ENCODE assay signal across 11 mouse cellular contexts in genomic region chr11:69321580-69321979, GRCm38 (mm10). TPM values are rescaled to one million over a fixed set of nuclear protein-coding genes. Genes with fewer than 3 reads are reported as not detected.
DNase-seq lines count a peak whose midpoint lies in the region; ATAC-seq lines count a peak whose summit lies in the region.
"Had no signal": no experiment of that assay in that cellular context is flagged by ENCODE, and none has a peak within 500 bp of the region (broad histone marks: within the 10 kb centered on the region; RNA-seq: fewer than 3 reads in every experiment).

No protein-coding gene starts in this region.

- H3K9ac ChIP-seq in intestine, embryonic 14.5 days (ENCODE audit: low read length) = no peak overlapping the region
- H3K9ac ChIP-seq in intestine, embryonic 15.5 days = no peak overlapping the region
- H3K9ac ChIP-seq in forebrain, embryonic 11.5 days (ENCODE audit: low read length) = no peak overlapping the region; the same call in 1 of the 2 replicates
- peak overlapping the region; percentile 71; the same call in 1 of the 2 replicates for H3K9ac ChIP-seq in hindbrain, embryonic 14.5 days
- H3K9ac ChIP-seq in midbrain, embryonic 13.5 days (replicated peaks) = peak overlapping the region; percentile 79

- 94% methylated on average over 6 of the region's 6 CpGs for WGBS in intestine, embryonic 14.5 days
- 93% methylated on average over 6 of the region's 6 CpGs for WGBS in intestine, embryonic 15.5 days
- WGBS in forebrain, embryonic 11.5 days = 94% methylated on average over 6 of the region's 6 CpGs
- WGBS in hindbrain, embryonic 14.5 days = 89% methylated on average over 6 of the region's 6 CpGs
- WGBS in midbrain, embryonic 13.5 days = 88% methylated on average over 6 of the region's 6 CpGs

- no peaks in the 10 kb centered on the region for H3K9me3 ChIP-seq in intestine, embryonic 14.5 days (ENCODE audit: control insufficient read depth, low read length)
- H3K9me3 ChIP-seq in intestine, embryonic 15.5 days = no peaks in the 10 kb centered on the region
- H3K9me3 ChIP-seq in forebrain, embryonic 11.5 days (ENCODE audit: control insufficient read depth, low read length) = no peaks in the 10 kb centered on the region
- no peaks in the 10 kb centered on the region for H3K9me3 ChIP-seq in hindbrain, embryonic 14.5 days (ENCODE audit: control insufficient read depth, low read length)
- H3K9me3 ChIP-seq in midbrain, embryonic 13.5 days = no peaks in the 10 kb centered on the region

- no peak overlapping the region for H3K27ac ChIP-seq in intestine, embryonic 14.5 days (ENCODE audit: low read depth)
- H3K27ac ChIP-seq in intestine, embryonic 15.5 days = no peak overlapping the region
- no peak overlapping the region for H3K27ac ChIP-seq in forebrain, embryonic 11.5 days (ENCODE audit: low read depth, low read length)
- H3K27ac ChIP-seq in hindbrain, embryonic 14.5 days = no peak overlapping the region
- no peak overlapping the region for H3K27ac ChIP-seq in midbrain, embryonic 13.5 days
- H3K27ac ChIP-seq: macrophage had no signal

- no peak for DNase-seq in intestine, embryonic 14.5 days (ENCODE audit: low spot score)
- DNase-seq in forebrain, embryonic 11.5 days (ENCODE audit: low spot score) = no peak
- DNase-seq in hindbrain, embryonic 14.5 days (ENCODE audit: low spot score) = no peak
- no peak for DNase-seq in retina, postnatal 1 day
- DNase-seq in embryo, embryonic 10 days (ENCODE audit: low spot score) = no peak
- DNase-seq: gastrocnemius, postnatal 10 days; kidney, adult 18-20 months had no signal

- H3K27me3 ChIP-seq in intestine, embryonic 14.5 days (replicated peaks; ENCODE audit: control insufficient read depth, insufficient read depth, low read length) = peaks cover 2% of the 10 kb centered on the region
- no peaks in the 10 kb centered on the region for H3K27me3 ChIP-seq in intestine, embryonic 15.5 days (replicated peaks)
- H3K27me3 ChIP-seq in forebrain, embryonic 11.5 days (ENCODE audit: control insufficient read depth, insufficient read depth, low read length) = peaks cover 1% of the 10 kb centered on the region; the same call in 1 of the 2 replicates
- no peaks in the 10 kb centered on the region for H3K27me3 ChIP-seq in hindbrain, embryonic 14.5 days (ENCODE audit: control insufficient read depth, insufficient read depth, low read length)
- peaks cover under 1% of the 10 kb centered on the region for H3K27me3 ChIP-seq in midbrain, embryonic 13.5 days

- 0 out of 2 replicates have a peak overlapping the region, but pooled peaks have one; percentile 78 for H3K4me2 ChIP-seq in intestine, embryonic 14.5 days (ENCODE audit: low read length)
- no peak overlapping the region for H3K4me2 ChIP-seq in intestine, embryonic 15.5 days (replicated peaks)
- peak overlapping the region; percentile 87; the same call in 1 of the 2 replicates for H3K4me2 ChIP-seq in forebrain, embryonic 11.5 days (ENCODE audit: low read depth, low read length, severe bottlenecking)
- H3K4me2 ChIP-seq in hindbrain, embryonic 14.5 days (replicated peaks) = peak overlapping the region; percentile 73
- peak overlapping the region; percentile 70; the same call in 1 of the 2 replicates for H3K4me2 ChIP-seq in midbrain, embryonic 13.5 days (replicated peaks)

- peaks cover 21% of the 10 kb centered on the region for H3K4me1 ChIP-seq in intestine, embryonic 14.5 days (replicated peaks; ENCODE audit: control insufficient read depth, insufficient read depth, low read length)
- peaks cover 30% of the 10 kb centered on the region for H3K4me1 ChIP-seq in intestine, embryonic 15.5 days (replicated peaks)
- peaks cover 17% of the 10 kb centered on the region for H3K4me1 ChIP-seq in forebrain, embryonic 11.5 days (replicated peaks; ENCODE audit: control insufficient read depth, insufficient read depth, low read length)
- peaks cover 29% of the 10 kb centered on the region for H3K4me1 ChIP-seq in hindbrain, embryonic 14.5 days (replicated peaks; ENCODE audit: control insufficient read depth, insufficient read depth, low read length)
- peaks cover 47% of the 10 kb centered on the region for H3K4me1 ChIP-seq in midbrain, embryonic 13.5 days (replicated peaks)

- peaks cover 30% of the 10 kb centered on the region for H3K36me3 ChIP-seq in intestine, embryonic 14.5 days (ENCODE audit: control insufficient read depth, insufficient read depth, low read length)
- H3K36me3 ChIP-seq in intestine, embryonic 15.5 days = peaks cover 14% of the 10 kb centered on the region
- H3K36me3 ChIP-seq in forebrain, embryonic 11.5 days (ENCODE audit: control insufficient read depth, insufficient read depth, low read length) = no peaks in the 10 kb centered on the region; the same call in 1 of the 2 replicates
- peaks cover 30% of the 10 kb centered on the region for H3K36me3 ChIP-seq in hindbrain, embryonic 14.5 days (replicated peaks; ENCODE audit: control insufficient read depth, insufficient read depth)
- peaks cover 34% of the 10 kb centered on the region for H3K36me3 ChIP-seq in midbrain, embryonic 13.5 days

- H3K4me3 ChIP-seq in intestine, embryonic 14.5 days (ENCODE audit: low read depth, low read length) = no peak overlapping the region
- no peak overlapping the region for H3K4me3 ChIP-seq in intestine, embryonic 15.5 days (replicated peaks)
- H3K4me3 ChIP-seq in forebrain, embryonic 11.5 days (ENCODE audit: low read depth, low read length) = no peak overlapping the region
- H3K4me3 ChIP-seq in hindbrain, embryonic 14.5 days (replicated peaks; ENCODE audit: low read length) = no peak overlapping the region
- H3K4me3 ChIP-seq in midbrain, embryonic 13.5 days (replicated peaks) = peak overlapping the region; percentile 55; the same call in 1 of the 2 replicates

- no peak for ATAC-seq in intestine, embryonic 14.5 days (replicated peaks; ENCODE audit: low FRiP score, low TSS enrichment, low read depth)
- no peak for ATAC-seq in intestine, embryonic 15.5 days
- ATAC-seq in forebrain, embryonic 11.5 days (replicated peaks; ENCODE audit: low FRiP score) = no peak
- ATAC-seq in hindbrain, embryonic 14.5 days (ENCODE audit: low FRiP score) = no peak
- no peak for ATAC-seq in midbrain, embryonic 13.5 days
- ATAC-seq in erythroid progenitor cell, adult 5-6 weeks (replicated peaks; ENCODE audit: low FRiP score, poor library complexity, severe bottlenecking) = no peak

RNA-seq across cellular contexts. Expression of gene Cntrob, which starts 2.0 kb away (rescaled TPM):
- polyA plus RNA-seq in intestine, embryonic 14.5 days (2014; fragmentation: Nextera tagmentation; extraction: Ambion mirVana) = 15.5 and 17.4 TPM in 2 replicates
- 18.5 and 19.6 TPM in 2 replicates for polyA plus RNA-seq in intestine, embryonic 15.5 days (2015; fragmentation: Nextera tagmentation; extraction: Ambion mirVana)
- polyA plus RNA-seq in forebrain, embryonic 11.5 days (2014; fragmentation: Nextera tagmentation; extraction: Ambion mirVana) = 31.7 and 32.1 TPM in 2 replicates
- polyA plus RNA-seq in hindbrain, embryonic 14.5 days (2014; fragmentation: Nextera tagmentation; extraction: Ambion mirVana) = 11.0 and 12.3 TPM in 2 replicates
- polyA plus RNA-seq in midbrain, embryonic 13.5 days (2015; fragmentation: Nextera tagmentation; extraction: Ambion mirVana) = 29.8 and 30.8 TPM in 2 replicates
- total RNA-seq in erythroid progenitor cell, adult 5-6 weeks (2015; ENCODE audit: low replicate concordance) = 107 and 135 TPM in 2 replicates
- total RNA-seq in erythroid progenitor cell, adult 5-6 weeks (2017; ENCODE audit: low replicate concordance) = 77.5 and 113 TPM in 2 replicates

RNA-seq across cellular contexts. Expression of gene Trappc1, which starts 2.2 kb away (rescaled TPM):
- polyA plus RNA-seq in intestine, embryonic 14.5 days (2014; fragmentation: Nextera tagmentation; extraction: Ambion mirVana) = 155 and 160 TPM in 2 replicates
- 135 and 147 TPM in 2 replicates for polyA plus RNA-seq in intestine, embryonic 15.5 days (2015; fragmentation: Nextera tagmentation; extraction: Ambion mirVana)
- 188 and 196 TPM in 2 replicates for polyA plus RNA-seq in forebrain, embryonic 11.5 days (2014; fragmentation: Nextera tagmentation; extraction: Ambion mirVana)
- 176 and 197 TPM in 2 replicates for polyA plus RNA-seq in hindbrain, embryonic 14.5 days (2014; fragmentation: Nextera tagmentation; extraction: Ambion mirVana)
- 221 and 223 TPM in 2 replicates for polyA plus RNA-seq in midbrain, embryonic 13.5 days (2015; fragmentation: Nextera tagmentation; extraction: Ambion mirVana)
- 101 and 143 TPM in 2 replicates for total RNA-seq in erythroid progenitor cell, adult 5-6 weeks (2015; ENCODE audit: low replicate concordance)
- total RNA-seq in erythroid progenitor cell, adult 5-6 weeks (2017; ENCODE audit: low replicate concordance) = 48.5 and 72.5 TPM in 2 replicates

RNA-seq across cellular contexts. Expression of gene Kcnab3, which starts 4.5 kb away (rescaled TPM):
- 2.8 and 3.2 TPM in 2 replicates for polyA plus RNA-seq in intestine, embryonic 14.5 days (2014; fragmentation: Nextera tagmentation; extraction: Ambion mirVana)
- 2.2 and 2.3 TPM in 2 replicates for polyA plus RNA-seq in intestine, embryonic 15.5 days (2015; fragmentation: Nextera tagmentation; extraction: Ambion mirVana)
- polyA plus RNA-seq in forebrain, embryonic 11.5 days (2014; fragmentation: Nextera tagmentation; extraction: Ambion mirVana) = 3.5 and 3.7 TPM in 2 replicates
- 4.3 and 4.7 TPM in 2 replicates for polyA plus RNA-seq in hindbrain, embryonic 14.5 days (2014; fragmentation: Nextera tagmentation; extraction: Ambion mirVana)
- 3.9 and 4.9 TPM in 2 replicates for polyA plus RNA-seq in midbrain, embryonic 13.5 days (2015; fragmentation: Nextera tagmentation; extraction: Ambion mirVana)
- total RNA-seq in erythroid progenitor cell, adult 5-6 weeks (2015; ENCODE audit: low replicate concordance) = not detected in 2 replicates
- total RNA-seq in erythroid progenitor cell, adult 5-6 weeks (2017; ENCODE audit: low replicate concordance) = not detected in 2 replicates

RNA-seq across cellular contexts. Expression of gene Rnf227, which starts 18.7 kb away (rescaled TPM):
- polyA plus RNA-seq in intestine, embryonic 14.5 days (2014; fragmentation: Nextera tagmentation; extraction: Ambion mirVana) = 13.2 and 14.3 TPM in 2 replicates
- 10.8 and 10.9 TPM in 2 replicates for polyA plus RNA-seq in intestine, embryonic 15.5 days (2015; fragmentation: Nextera tagmentation; extraction: Ambion mirVana)
- polyA plus RNA-seq in forebrain, embryonic 11.5 days (2014; fragmentation: Nextera tagmentation; extraction: Ambion mirVana) = 25.7 and 30.1 TPM in 2 replicates
- polyA plus RNA-seq in hindbrain, embryonic 14.5 days (2014; fragmentation: Nextera tagmentation; extraction: Ambion mirVana) = 224 and 231 TPM in 2 replicates
- 146 and 155 TPM in 2 replicates for polyA plus RNA-seq in midbrain, embryonic 13.5 days (2015; fragmentation: Nextera tagmentation; extraction: Ambion mirVana)
- total RNA-seq in erythroid progenitor cell, adult 5-6 weeks (2015; ENCODE audit: low replicate concordance) = 1.7 and 8.3 TPM in 2 replicates
- total RNA-seq in erythroid progenitor cell, adult 5-6 weeks (2017; ENCODE audit: low replicate concordance) = 3.9 and 6.5 TPM in 2 replicates

RNA-seq across cellular contexts. Expression of gene Chd3, which starts 47.6 kb away (rescaled TPM):
- polyA plus RNA-seq in intestine, embryonic 14.5 days (2014; fragmentation: Nextera tagmentation; extraction: Ambion mirVana) = 52.4 and 62.3 TPM in 2 replicates
- polyA plus RNA-seq in intestine, embryonic 15.5 days (2015; fragmentation: Nextera tagmentation; extraction: Ambion mirVana) = 39.9 and 44.1 TPM in 2 replicates
- 53.0 and 61.4 TPM in 2 replicates for polyA plus RNA-seq in forebrain, embryonic 11.5 days (2014; fragmentation: Nextera tagmentation; extraction: Ambion mirVana)
- polyA plus RNA-seq in hindbrain, embryonic 14.5 days (2014; fragmentation: Nextera tagmentation; extraction: Ambion mirVana) = 67.5 and 76.6 TPM in 2 replicates
- polyA plus RNA-seq in midbrain, embryonic 13.5 days (2015; fragmentation: Nextera tagmentation; extraction: Ambion mirVana) = 83.5 and 91.9 TPM in 2 replicates
- 21.0 and 33.2 TPM in 2 replicates for total RNA-seq in erythroid progenitor cell, adult 5-6 weeks (2015; ENCODE audit: low replicate concordance)
- total RNA-seq in erythroid progenitor cell, adult 5-6 weeks (2017; ENCODE audit: low replicate concordance) = 18.9 and 19.5 TPM in 2 replicates

Comparison
In these comparisons a context has a peak if more than half of its experiments do, and no peak if none do; other contexts are left out.
1. H3K9ac ChIP-seq: peak in hindbrain, embryonic 14.5 days (single experiment) and midbrain, embryonic 13.5 days (single experiment); none in intestine, embryonic 14.5 days (single experiment), intestine, embryonic 15.5 days (single experiment) and forebrain, embryonic 11.5 days (single experiment).